Mouse (Mus musculus) CH12.LX (cell line): ENCODE measurements around the gene Hrh3. TPM values are rescaled to one million over a fixed set of nuclear protein-coding genes. Genes with fewer than 3 reads are reported as not detected.

ENCODE experiments used
- DNase-seq: peaks from one replicate; pipeline ENCODE4 v3.0.0-alpha.2; 2013; ENCODE audit errors: extremely low read depth
- H3K27ac ChIP-seq: 2 replicates; pipeline ENCODE4 v1.5.1; 2012; ENCODE audit warnings: low read depth, mild to moderate bottlenecking, control low read depth, moderate library complexity; ENCODE audit not compliant: insufficient read depth
- H3K27me3 ChIP-seq: replicated peaks from 2 replicates; pipeline ENCODE3; 2012; ENCODE audit warnings: inconsistent platforms
- H3K36me3 ChIP-seq, 2 experiments: replicated peaks in 1 of 2; 2 replicates each; pipeline versions ENCODE3 to v1.6.1; 2012; ENCODE audit warnings: inconsistent platforms in 1 of 2, low read length in 1 of 2, mild to moderate bottlenecking in 1 of 2, mixed read lengths in 1 of 2, moderate library complexity in 1 of 2; ENCODE audit not compliant: control insufficient read depth in 1 of 2, insufficient read depth in 1 of 2
- H3K4me1 ChIP-seq, 2 experiments: 2 replicates each; pipeline ENCODE4 v1.6.1; 2012; ENCODE audit warnings: inconsistent platforms in 1 of 2, moderate library complexity in 1 of 2; ENCODE audit not compliant: insufficient read depth in 2 of 2, control insufficient read depth in 1 of 2
- H3K4me2 ChIP-seq: 2 replicates; pipeline ENCODE4 v1.6.1; 2012; ENCODE audit warnings: low read depth, mild to moderate bottlenecking, control low read depth; ENCODE audit not compliant: poor library complexity, insufficient read depth, severe bottlenecking
- H3K4me3 ChIP-seq, 3 experiments: fragments of 150-350 bp in 1 of 3; sonication (generic) in 1 of 3; replicated peaks in 1 of 3; 2 replicates each; pipeline versions ENCODE3 to v1.5.1; 2011 to 2012; ENCODE audit warnings: low read depth in 2 of 3, low read length in 2 of 3, mild to moderate bottlenecking in 2 of 3, moderate library complexity in 2 of 3, control low read depth in 1 of 3, improper control_type of control experiment in 1 of 3, inconsistent platforms in 1 of 3, mixed read lengths in 1 of 3; ENCODE audit not compliant: poor library complexity in 1 of 3
- H3K79me2 ChIP-seq: replicated peaks from 2 replicates; pipeline ENCODE4 v1.6.1; 2012; ENCODE audit warnings: mild to moderate bottlenecking, moderate library complexity; ENCODE audit not compliant: control insufficient read depth, poor library complexity, insufficient read depth, severe bottlenecking; ENCODE audit errors: extremely low read depth
- H3K9ac ChIP-seq: 2 replicates; pipeline ENCODE4 v1.6.1; 2012; ENCODE audit warnings: low read depth, mild to moderate bottlenecking, control low read depth, moderate library complexity; ENCODE audit not compliant: insufficient read depth
- H3K9me3 ChIP-seq: replicated peaks from 2 replicates; pipeline ENCODE3; 2012; ENCODE audit warnings: low read length, inconsistent platforms, mixed read lengths
- CHD2 ChIP-seq: IDR thresholded peaks from 2 replicates; pipeline ENCODE4 v1.6.1; 2011; ENCODE audit warnings: low read length, improper control_type of control experiment
- CTCF ChIP-seq, 2 experiments: IDR thresholded peaks in 1 of 2; conservative IDR thresholded peaks in 1 of 2; 2 replicates each; pipeline ENCODE4 v1.5.1; 2011 to 2012; ENCODE audit warnings: low read depth in 2 of 2, low read length in 2 of 2, improper control_type of control experiment in 1 of 2, inconsistent platforms in 1 of 2, mild to moderate bottlenecking in 1 of 2, moderate library complexity in 1 of 2
- E2F4 ChIP-seq: IDR thresholded peaks from 2 replicates; pipeline ENCODE4 v1.6.1; 2011; ENCODE audit warnings: low read depth, low read length, improper control_type of control experiment; ENCODE audit not compliant: insufficient replicate concordance
- EP300 ChIP-seq: IDR thresholded peaks from 2 replicates; pipeline ENCODE4 v1.6.1; 2011; ENCODE audit warnings: low read length, improper control_type of control experiment
- ETS1 ChIP-seq: conservative IDR thresholded peaks from 2 replicates; pipeline ENCODE4 v1.6.1; 2012; ENCODE audit warnings: low read depth, mild to moderate bottlenecking, inconsistent platforms, low read length, improper control_type of control experiment, moderate library complexity
- HCFC1 ChIP-seq: IDR thresholded peaks from 2 replicates; pipeline ENCODE4 v1.6.1; 2012; ENCODE audit warnings: low read depth, mild to moderate bottlenecking, inconsistent platforms, low read length, improper control_type of control experiment
- MAFK ChIP-seq: IDR thresholded peaks from 2 replicates; pipeline ENCODE4 v1.6.1; 2011; ENCODE audit warnings: low read length, improper control_type of control experiment; ENCODE audit not compliant: insufficient replicate concordance
- MAX ChIP-seq: IDR thresholded peaks from 2 replicates; pipeline ENCODE4 v1.6.1; 2011; ENCODE audit warnings: low read length, improper control_type of control experiment
- MAZ ChIP-seq: IDR thresholded peaks from 2 replicates; pipeline ENCODE4 v1.6.1; 2012; ENCODE audit warnings: low read depth, mild to moderate bottlenecking, inconsistent platforms, low read length, improper control_type of control experiment, moderate library complexity
- MEF2A ChIP-seq: IDR thresholded peaks from 2 replicates; pipeline ENCODE4 v1.6.1; 2014; ENCODE audit warnings: low read depth, mild to moderate bottlenecking, inconsistent platforms, low read length, improper control_type of control experiment, borderline replicate concordance
- MYC ChIP-seq: IDR thresholded peaks from 2 replicates; pipeline ENCODE4 v1.6.1; 2011; ENCODE audit warnings: low read depth, mild to moderate bottlenecking, improper control_type of control experiment, low read length
- NRF1 ChIP-seq: IDR thresholded peaks from 2 replicates; pipeline ENCODE4 v1.6.1; 2014; ENCODE audit warnings: low read depth, mild to moderate bottlenecking, inconsistent platforms, low read length, improper control_type of control experiment, moderate library complexity
- POLR2AphosphoS2 ChIP-seq: IDR thresholded peaks from 2 replicates; pipeline ENCODE4 v1.6.1; 2011; ENCODE audit warnings: low read depth, low read length, improper control_type of control experiment
- RCOR1 ChIP-seq: conservative IDR thresholded peaks from 2 replicates; pipeline ENCODE4 v1.6.1; 2012; ENCODE audit warnings: low read depth, mild to moderate bottlenecking, inconsistent platforms, low read length, improper control_type of control experiment
- UBTF ChIP-seq: IDR thresholded peaks from 2 replicates; pipeline ENCODE4 v1.6.1; 2012; ENCODE audit warnings: low read depth, mild to moderate bottlenecking, inconsistent platforms, low read length, improper control_type of control experiment, moderate library complexity
- USF2 ChIP-seq: conservative IDR thresholded peaks from 2 replicates; pipeline ENCODE4 v1.6.1; 2011; ENCODE audit warnings: low read depth, low read length, improper control_type of control experiment
- ZC3H11A ChIP-seq: IDR thresholded peaks from 2 replicates; pipeline ENCODE4 v1.6.1; 2012; ENCODE audit warnings: low read depth, mild to moderate bottlenecking, inconsistent platforms, low read length, improper control_type of control experiment
- ZNF384 ChIP-seq: IDR thresholded peaks from 2 replicates; pipeline ENCODE4 v1.6.1; 2012; ENCODE audit warnings: low read depth, low read length, improper control_type of control experiment, inconsistent platforms
- dilution Hi-C: fragments of 300-500 bp; cut with MboI; formaldehyde crosslinking; loops from 2 replicates; pipeline ENCODE4 v1.14.3; 2020; ENCODE audit warnings: low sequenced_read_pairs; ENCODE audit not compliant: extremely low pct_unique_long_range_greater_than_20kb, extremely low pct_ligation_motif_present
- in situ Hi-C: fragments of 300-500 bp; cut with MboI; formaldehyde crosslinking; loops from 3 replicates; pipeline ENCODE4 v1.14.3; 2019; ENCODE audit warnings: low sequenced_read_pairs, low pct_ligation_motif_present, low pct_unique_long_range_greater_than_20kb, mixed read lengths
- polyA plus RNA-seq: library from polyadenylated mRNA; unstranded; fragments of >175 nt; gene quantifications from 2 replicates; pipeline ENCODE4 v1.2.1, GENCODE M21; 2012; ENCODE audit warnings: low read depth; ENCODE audit not compliant: insufficient read length
- total RNA-seq, 2 experiments: library from RNA; depleted of rRNA; stranded (reverse); fragments of 300-350 nt in 1 of 2; fragments of >200 nt in 1 of 2; gene quantifications; 2 replicates each; pipeline ENCODE4 v1.2.3; 2012 to 2014

The Hrh3 gene
- total and polyA plus RNA-seq, 3 experiments = not detected

- H3K79me2 ChIP-seq = no peaks in the 10 kb centered on the region
- no peaks in the 10 kb centered on the region for H3K36me3 ChIP-seq
- in situ Hi-C loops (no loop called here), dilution Hi-C loops (no loop called here)
- no peak overlapping the region for H3K4me3 ChIP-seq
- no peak for DNase-seq
- no peak overlapping the region for H3K27ac ChIP-seq
- TF ChIP-seq MAFK (no peak), MYC (no peak), CTCF (conservative IDR thresholded peaks at IDR 0.05 in 1 of 2, IDR thresholded peaks at IDR 0.05 in 1 of 2; ENCODE audit: low read depth in 2 of 2, low read length in 2 of 2) (no peak), MAZ (no peak), MAX (no peak), RCOR1 (no peak), ZC3H11A (no peak), HCFC1 (no peak), MEF2A (no peak), E2F4 (no peak), USF2 (no peak), POLR2AphosphoS2 (no peak), EP300 (no peak), ETS1 (no peak), UBTF (no peak), CHD2 (no peak)
- H3K4me1 ChIP-seq = peaks cover 8 to 12% of the 10 kb centered on the region in 2 experiments
- H3K4me2 ChIP-seq = peak overlapping the region; percentile 65
- peaks cover 78% of the 10 kb centered on the region for H3K27me3 ChIP-seq
- peaks cover 7% of the 10 kb centered on the region for H3K9me3 ChIP-seq
- no peak overlapping the region for H3K9ac ChIP-seq
Observed at GRCm38 (mm10) chr2:180104659-180105377, 530 bp upstream of the Hrh3 start.

- Histone ChIP-seq H3K4me1 (peaks cover 12 to 18% of the 10 kb centered on the region in 2 experiments), H3K27ac (no peak overlapping the region), H3K27me3 (peaks cover 79% of the 10 kb centered on the region), H3K4me3 (no peak overlapping the region), H3K9ac (no peak overlapping the region), H3K79me2 (no peaks in the 10 kb centered on the region), H3K36me3 (no peaks in the 10 kb centered on the region), H3K9me3 (peaks cover 7% of the 10 kb centered on the region), H3K4me2 (peak overlapping the region; percentile 65; the same call in 1 of the 2 replicates)
- DNase-seq = no peak
- dilution Hi-C loops = no loop called here
- TF ChIP-seq NRF1 (no peak), ETS1 (no peak), RCOR1 (no peak), ZNF384 (no peak)
- in situ Hi-C loops = no loop called here
Observed at GRCm38 (mm10) chr2:180103151-180103977, 924 bp downstream of the Hrh3 start.
